Mouse (Mus musculus): ENCODE results near the gene Dock6. TPM values are rescaled to one million over a fixed set of nuclear protein-coding genes. Genes with fewer than 3 reads are reported as not detected.
"Not testable (repeated sequence)": the region's sequence is repeated elsewhere in the genome, so short reads cannot be mapped to it uniquely, and the experiment has no call there.

Dock6 gene
- total RNA-seq, 2 experiments from 2014 or later, result 32.6 to 34.5 TPM

- not testable (repeated sequence) for DNase-seq (ENCODE audit: low spot score in 2 of 2)
Measured at GRCm38 (mm10) chr9:21786309-21786708, 66.1 kb downstream of the Dock6 start.

DNA sequence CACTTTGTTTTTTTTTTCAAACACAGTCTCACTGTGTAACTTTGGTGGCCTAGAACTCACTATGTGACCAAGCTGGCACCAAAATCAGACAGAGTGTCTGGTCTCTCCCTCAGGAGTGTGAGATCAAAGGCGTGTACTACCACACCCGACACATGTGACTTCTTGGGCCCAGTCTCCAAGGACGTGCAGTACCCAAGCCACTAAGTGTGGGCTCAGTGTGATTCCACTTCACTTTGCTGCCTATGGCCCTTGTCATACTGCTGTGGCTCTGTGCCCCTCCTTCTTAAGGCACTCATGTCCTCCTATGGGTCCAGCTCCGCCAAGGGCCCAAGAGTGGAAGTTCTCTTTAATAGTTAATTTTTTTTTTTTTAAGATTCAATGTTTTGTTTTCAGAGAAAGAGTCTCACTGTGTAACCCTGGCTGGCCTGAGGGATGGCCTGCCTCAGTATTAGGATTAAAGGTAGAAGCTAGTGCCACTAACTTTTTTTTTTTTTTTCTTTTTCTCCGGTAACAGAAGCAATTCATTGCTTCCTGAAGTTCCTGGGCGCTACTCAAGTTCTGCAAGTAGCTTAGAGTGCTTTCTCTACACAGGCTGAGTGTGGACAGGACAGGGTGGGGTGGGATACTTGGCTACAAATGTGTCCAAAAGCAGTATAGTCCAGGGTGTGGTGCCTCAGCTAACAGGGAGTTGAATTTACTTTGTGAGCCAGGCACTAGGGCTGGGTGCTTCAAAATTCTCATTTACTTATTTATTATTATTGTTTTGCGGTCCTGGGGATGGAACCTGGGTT is 67.7 kb downstream of the Dock6 start:
- no peak for DNase-seq (ENCODE audit: low spot score in 2 of 2)

GRCm38 (mm10) chr9:21781657-21782468 is 70.6 kb downstream of the Dock6 start:
- no peak for DNase-seq (ENCODE audit: low spot score in 2 of 2)

DNA sequence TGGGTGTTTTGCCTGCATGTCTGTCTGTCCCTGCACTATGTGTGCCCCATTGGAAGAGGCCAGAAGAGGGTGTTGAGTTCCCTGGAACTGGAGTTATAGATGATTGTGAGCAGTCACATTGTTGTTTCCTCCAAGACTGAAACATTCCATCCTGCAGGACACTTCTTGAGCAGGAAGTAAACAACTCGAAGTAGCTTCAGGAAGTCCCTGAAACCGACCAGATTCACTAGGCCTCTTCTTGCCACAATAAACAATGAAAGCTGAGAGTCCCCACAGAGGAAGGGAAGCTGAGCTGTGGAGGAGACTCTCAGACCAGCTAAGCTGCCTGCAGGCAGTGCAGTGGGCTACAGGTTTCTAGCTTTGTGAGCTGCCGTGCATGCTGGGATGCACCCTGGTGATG is 74.7 kb downstream of the Dock6 start:
- no peak for DNase-seq (ENCODE audit: low spot score in 2 of 2)

DNA sequence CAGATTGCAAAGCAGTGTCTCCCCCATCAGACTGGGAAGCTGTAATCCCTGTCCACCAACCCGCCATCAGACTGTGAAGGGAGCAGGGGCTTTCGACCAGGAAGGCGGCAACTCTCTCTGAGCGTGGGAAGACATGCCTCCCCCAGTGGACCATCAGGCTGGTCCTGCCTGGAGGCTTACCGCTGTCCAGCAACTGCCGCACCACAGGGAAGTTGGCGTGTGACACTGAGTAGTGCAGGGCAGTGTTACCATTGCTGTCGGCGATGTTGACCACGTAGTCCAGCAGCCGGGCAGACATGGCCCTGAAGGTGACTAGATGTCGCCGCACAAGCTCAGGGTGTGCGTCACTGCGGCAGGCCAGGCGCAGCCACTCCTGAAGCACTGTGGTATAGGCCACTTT is 78.1 kb downstream of the Dock6 start:
- no peak for DNase-seq (ENCODE audit: low spot score in 2 of 2)

GRCm38 (mm10) chr9:21773396-21773795 is 79.0 kb downstream of the Dock6 start:
- DNase-seq (ENCODE audit: low spot score in 2 of 2), result not testable (repeated sequence)

DNA sequence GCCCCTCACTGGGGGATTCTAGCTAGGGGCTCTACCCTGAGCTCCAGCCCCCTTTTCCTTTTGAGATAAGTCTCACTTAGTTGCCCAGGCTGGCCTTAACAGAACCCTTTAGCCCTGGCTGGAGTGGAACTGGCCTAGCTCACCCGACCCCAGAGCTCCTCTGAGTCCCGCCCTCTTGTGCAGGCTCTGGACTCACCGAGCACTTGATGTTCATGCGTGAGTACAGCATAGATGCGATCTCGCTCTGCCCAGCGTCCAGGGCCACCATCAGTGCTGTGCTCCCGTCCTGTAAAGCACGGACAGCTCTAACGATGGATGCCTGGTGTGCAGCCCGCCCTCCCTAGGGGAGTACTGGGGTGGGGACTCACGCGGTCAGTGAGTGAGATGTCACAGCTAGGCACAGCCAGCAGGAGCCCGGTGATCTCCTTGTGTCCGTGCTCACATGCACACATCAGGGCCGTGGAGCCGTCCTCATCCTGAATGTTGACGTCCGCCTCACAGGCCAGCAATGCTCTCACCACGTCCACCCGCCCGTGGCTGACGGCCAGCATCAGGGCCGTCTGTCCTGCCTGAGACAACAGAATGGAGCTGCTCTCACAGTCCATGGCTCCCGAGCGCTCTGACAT is 82.8 kb downstream of the Dock6 start:
- no peak for DNase-seq (ENCODE audit: low spot score in 2 of 2)

- DNase-seq (ENCODE audit: low spot score in 2 of 2), result peak in 1 of 2 experiments; percentile 27
Measured at GRCm38 (mm10) chr9:21768511-21769411, 83.7 kb downstream of the Dock6 start.

DNA sequence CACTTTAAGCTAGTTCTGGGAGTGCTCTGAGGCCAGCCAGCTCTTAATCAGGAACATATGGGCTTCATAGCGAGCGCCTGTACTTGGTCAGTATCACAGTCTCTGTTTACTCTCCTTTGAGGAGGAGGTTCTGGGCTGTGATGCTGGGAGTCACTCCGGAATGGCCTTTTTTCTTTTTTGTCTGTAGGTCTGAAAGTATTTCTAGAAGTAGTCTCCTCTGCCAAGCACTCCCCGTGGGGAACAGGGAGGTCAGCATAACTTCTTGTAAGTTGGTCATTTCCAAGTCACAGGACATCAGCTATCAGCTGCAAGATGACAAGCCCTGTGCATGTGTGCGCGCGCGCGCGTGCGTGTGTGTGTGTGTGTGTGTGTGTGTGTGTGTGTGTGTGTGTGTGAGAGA is 84.5 kb downstream of the Dock6 start:
- DNase-seq (ENCODE audit: low spot score in 2 of 2), result no peak

DNA sequence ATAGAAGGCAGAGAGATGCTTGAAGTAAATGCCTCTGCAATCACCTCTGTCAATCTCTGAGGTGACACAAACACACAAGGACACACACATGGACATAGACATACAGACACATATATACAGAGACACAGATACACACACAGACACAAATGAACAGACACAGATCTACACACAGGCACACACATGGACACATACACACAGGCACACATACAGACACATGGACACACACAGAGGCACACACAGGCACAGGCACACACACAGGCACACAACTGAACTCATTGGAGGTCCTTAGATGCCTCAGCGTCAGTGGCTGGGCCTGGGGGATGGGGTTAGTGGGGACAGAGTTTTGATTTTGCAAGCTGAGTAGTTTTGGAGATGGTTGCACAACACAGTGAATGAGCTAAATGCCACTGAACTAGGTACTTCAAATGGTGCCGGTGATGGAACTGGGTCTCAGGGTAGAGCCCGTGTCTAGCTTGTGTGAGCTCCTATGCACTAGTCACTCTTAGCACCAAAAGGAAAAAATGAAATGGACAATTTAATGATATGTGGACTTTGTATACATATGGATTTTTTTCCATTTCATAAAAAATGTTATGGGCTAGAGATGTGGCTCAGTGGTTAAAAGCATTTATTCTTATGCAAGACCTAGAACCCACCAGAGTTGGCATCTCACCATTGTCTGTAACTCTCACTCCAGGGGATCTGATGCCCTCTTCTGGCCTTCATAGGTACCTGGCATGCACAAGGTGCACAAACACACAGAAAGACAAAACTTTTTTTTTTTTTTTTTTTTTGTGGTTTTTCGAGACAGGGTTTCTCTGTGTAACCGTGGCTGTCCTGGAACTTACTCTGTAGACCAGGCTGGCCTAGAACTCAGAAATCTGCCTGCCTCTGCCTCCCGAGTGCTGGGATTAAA is 88.1 kb downstream of the Dock6 start:
- DNase-seq (ENCODE audit: low spot score in 2 of 2), result no peak

GRCm38 (mm10) chr9:21762135-21762534 is 90.3 kb downstream of the Dock6 start:
- no peak for DNase-seq (ENCODE audit: low spot score in 2 of 2)

DNA sequence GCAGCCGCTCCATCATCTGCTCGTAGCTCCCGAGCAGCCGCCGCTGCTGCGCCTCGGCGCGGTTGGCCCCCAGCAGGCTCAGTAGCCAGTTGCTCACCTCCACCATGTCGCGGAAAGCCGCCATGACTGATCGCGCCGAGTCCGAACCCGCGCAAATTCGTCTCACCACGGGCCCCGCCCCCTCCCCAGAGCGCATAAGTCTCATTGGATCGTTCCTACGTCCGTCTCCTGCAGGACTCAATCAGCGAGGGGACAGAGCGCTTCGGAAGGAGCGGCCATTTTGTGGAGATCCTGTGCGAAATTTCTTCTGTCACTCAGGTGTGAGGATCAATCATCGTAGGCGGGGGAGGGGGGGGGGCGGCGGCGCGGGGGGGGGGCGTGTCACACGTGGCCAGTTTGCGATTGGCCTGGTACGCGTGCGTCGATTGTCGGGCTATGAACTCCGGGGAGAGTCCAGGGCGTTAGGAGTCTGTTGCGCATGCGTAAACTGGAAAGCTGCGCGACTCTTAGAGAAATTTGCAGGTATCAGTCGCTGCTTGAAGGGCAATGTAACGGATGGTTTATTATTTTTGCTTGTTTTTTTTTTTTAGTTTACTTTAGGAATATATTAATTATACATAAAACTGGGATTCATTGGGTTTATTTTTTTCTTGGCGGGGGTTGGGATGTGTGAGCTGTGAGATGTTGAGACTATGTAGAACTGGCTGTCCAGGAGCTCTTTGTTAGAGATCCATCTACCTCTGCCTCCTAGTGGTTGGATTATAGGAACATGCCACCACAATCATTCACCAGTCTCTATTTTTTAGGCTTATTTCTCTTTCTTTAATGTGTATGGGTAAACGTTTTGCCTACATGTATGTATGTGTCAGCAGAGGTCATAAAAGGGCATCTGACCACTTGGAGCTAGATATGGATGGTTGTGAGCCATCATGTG is 92.0 kb downstream of the Dock6 start, which contains the start of gene Spc24:
Gene Spc24, minus strand, starts transcription at position 149 of the 934 bp plus-strand sequence.
- peak; percentile 96 to 97 for DNase-seq (ENCODE audit: low spot score in 2 of 2)

GRCm38 (mm10) chr9:21759718-21760117 is 92.7 kb downstream of the Dock6 start:
- no peak for DNase-seq (ENCODE audit: low spot score in 2 of 2)

DNA sequence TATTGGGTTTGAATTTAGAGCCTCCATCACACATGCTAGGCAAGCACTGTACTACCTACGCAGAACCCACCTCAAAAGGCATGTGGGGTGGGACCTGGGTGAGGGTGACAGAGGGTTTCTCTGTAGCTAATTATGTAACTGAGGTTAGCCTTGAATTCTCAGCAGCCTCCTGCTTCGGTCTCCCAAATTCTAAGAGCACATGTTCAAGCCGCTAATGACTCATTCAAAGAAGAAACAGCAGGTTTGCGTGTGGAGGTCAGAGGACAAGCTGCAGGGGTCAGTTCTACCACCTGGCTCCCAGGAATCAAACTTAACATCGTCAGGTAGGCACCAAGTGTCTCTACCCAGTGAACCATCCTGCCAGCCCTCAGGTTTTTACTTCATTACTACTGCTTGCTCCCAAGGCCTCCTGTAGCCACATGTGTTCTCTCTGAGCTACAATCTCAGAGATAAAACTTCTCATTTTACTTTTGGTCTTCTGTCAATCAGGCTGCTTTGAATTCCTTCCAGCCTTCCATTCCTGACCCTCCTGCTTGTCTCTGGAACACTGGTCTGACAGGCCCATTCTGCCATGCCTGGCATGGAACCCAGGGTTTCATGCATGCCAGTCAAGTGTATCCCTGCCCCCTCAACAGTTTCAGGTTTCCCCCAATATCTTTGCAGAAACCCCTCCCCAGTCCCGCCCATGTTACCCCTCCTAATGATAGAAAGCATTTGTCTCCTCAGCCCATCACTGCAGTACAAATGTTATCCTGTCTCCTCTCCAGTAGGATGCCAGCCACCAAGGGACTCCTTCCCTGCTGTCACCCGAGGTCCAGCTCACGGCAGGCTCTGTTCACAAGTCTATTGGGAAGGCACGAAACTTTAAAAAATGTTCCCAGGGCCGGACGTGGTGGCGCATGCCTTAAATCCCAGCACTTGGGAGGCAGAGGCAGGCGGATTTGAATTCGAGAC is 93.6 kb downstream of the Dock6 start:
- DNase-seq (ENCODE audit: low spot score in 2 of 2), result no peak

- no peak for DNase-seq (ENCODE audit: low spot score in 2 of 2)
Measured at GRCm38 (mm10) chr9:21754516-21755321, 97.7 kb downstream of the Dock6 start.

GRCm38 (mm10) chr9:21754003-21754402 is 98.4 kb downstream of the Dock6 start:
- peak; percentile 56 to 68 for DNase-seq (ENCODE audit: low spot score in 2 of 2)
